Mouse (Mus musculus): ENCODE measurements around the gene Faf1. TPM values are rescaled to one million over a fixed set of nuclear protein-coding genes. Genes with fewer than 3 reads are reported as not detected.

Gene Faf1
- polyA plus RNA-seq, 1 experiment from 2014 or later: 20.8 TPM

- Histone ChIP-seq H3K9ac (ENCODE audit: low read length) (no peak overlapping the region), H3K27me3 (ENCODE audit: control insufficient read depth, insufficient read depth, low read length) (no peaks in the 10 kb centered on the region), H3K9me3 (ENCODE audit: control insufficient read depth, low read length) (no peaks in the 10 kb centered on the region), H3K4me1 (replicated peaks; ENCODE audit: control insufficient read depth, insufficient read depth) (no peaks in the 10 kb centered on the region), H3K36me3 (ENCODE audit: control insufficient read depth, insufficient read depth, low read length) (no peaks in the 10 kb centered on the region), H3K4me2 (replicated peaks; ENCODE audit: low read depth) (no peak overlapping the region), H3K4me3 (ENCODE audit: low read depth, low read length) (no peak overlapping the region), H3K27ac (replicated peaks) (no peak overlapping the region)
- 64% methylated on average over 2 of the region's 2 CpGs for WGBS
- ATAC-seq (ENCODE audit: low FRiP score, low TSS enrichment): no peak
- DNase-seq (ENCODE audit: low spot score): no peak
- TF ChIP-seq EP300 (optimal IDR thresholded peaks at IDR 0.05) (no peak), CTCF (IDR thresholded peaks at IDR 0.05; ENCODE audit: low read depth) (no peak)
Observed at GRCm38 (mm10) chr4:109793072-109793471, 116.7 kb downstream of the Faf1 start.

GRCm38 (mm10) chr4:109797511-109798182 lies 121.3 kb downstream of the Faf1 start:
- 62% methylated on average over 10 of the region's 10 CpGs for WGBS
- no peaks in the 10 kb centered on the region for H3K9me3 ChIP-seq (ENCODE audit: control insufficient read depth, low read length)
- H3K9ac ChIP-seq (ENCODE audit: low read length): no peak overlapping the region
- H3K4me1 ChIP-seq (replicated peaks; ENCODE audit: control insufficient read depth, insufficient read depth): no peaks in the 10 kb centered on the region
- H3K36me3 ChIP-seq (ENCODE audit: control insufficient read depth, insufficient read depth, low read length): no peaks in the 10 kb centered on the region
- H3K27me3 ChIP-seq (ENCODE audit: control insufficient read depth, insufficient read depth, low read length): no peaks in the 10 kb centered on the region
- H3K4me2 ChIP-seq (replicated peaks; ENCODE audit: low read depth): no peak overlapping the region
- ATAC-seq (ENCODE audit: low FRiP score, low TSS enrichment) (no peak), DNase-seq (ENCODE audit: low spot score) (no peak)
- H3K4me3 ChIP-seq (ENCODE audit: low read depth, low read length): no peak overlapping the region
- H3K27ac ChIP-seq (replicated peaks): no peak overlapping the region
- TF ChIP-seq CTCF (IDR thresholded peaks at IDR 0.05; ENCODE audit: low read depth) (no peak), EP300 (optimal IDR thresholded peaks at IDR 0.05) (no peak)

- no peak overlapping the region for H3K4me2 ChIP-seq (replicated peaks; ENCODE audit: low read depth)
- no peak overlapping the region for H3K9ac ChIP-seq (ENCODE audit: low read length)
- no peaks in the 10 kb centered on the region for H3K27me3 ChIP-seq (ENCODE audit: control insufficient read depth, insufficient read depth, low read length)
- ATAC-seq (ENCODE audit: low FRiP score, low TSS enrichment) (no peak), DNase-seq (ENCODE audit: low spot score) (no peak)
- H3K27ac ChIP-seq (replicated peaks): no peak overlapping the region
- H3K4me3 ChIP-seq (ENCODE audit: low read depth, low read length): no peak overlapping the region
- H3K36me3 ChIP-seq (ENCODE audit: control insufficient read depth, insufficient read depth, low read length): no peaks in the 10 kb centered on the region
- WGBS: 50% methylated on average over 5 of the region's 5 CpGs
- no peaks in the 10 kb centered on the region for H3K4me1 ChIP-seq (replicated peaks; ENCODE audit: control insufficient read depth, insufficient read depth)
- no peaks in the 10 kb centered on the region for H3K9me3 ChIP-seq (ENCODE audit: control insufficient read depth, low read length)
- TF ChIP-seq EP300 (optimal IDR thresholded peaks at IDR 0.05): no peak
- TF ChIP-seq CTCF (IDR thresholded peaks at IDR 0.05; ENCODE audit: low read depth): no peak
Observed at GRCm38 (mm10) chr4:109806408-109806807, 130.0 kb downstream of the Faf1 start.

GRCm38 (mm10) chr4:109815161-109815560 lies 138.8 kb downstream of the Faf1 start:
- DNase-seq (ENCODE audit: low spot score): no peak
- H3K27me3 ChIP-seq (ENCODE audit: control insufficient read depth, insufficient read depth, low read length): no peaks in the 10 kb centered on the region

GRCm38 (mm10) chr4:109815592-109815991 lies 139.2 kb downstream of the Faf1 start:
- no peak overlapping the region for H3K27ac ChIP-seq (replicated peaks)
- ATAC-seq (ENCODE audit: low FRiP score, low TSS enrichment): no peak
- H3K4me1 ChIP-seq (replicated peaks; ENCODE audit: control insufficient read depth, insufficient read depth): no peaks in the 10 kb centered on the region
- H3K27me3 ChIP-seq (ENCODE audit: control insufficient read depth, insufficient read depth, low read length): no peaks in the 10 kb centered on the region
- no peak overlapping the region for H3K9ac ChIP-seq (ENCODE audit: low read length)
- TF ChIP-seq EP300 (optimal IDR thresholded peaks at IDR 0.05): no peak
- TF ChIP-seq CTCF (IDR thresholded peaks at IDR 0.05; ENCODE audit: low read depth): no peak
- no peak overlapping the region for H3K4me3 ChIP-seq (ENCODE audit: low read depth, low read length)
- 60% methylated on average over 1 of the region's 1 CpGs for WGBS
- H3K36me3 ChIP-seq (ENCODE audit: control insufficient read depth, insufficient read depth, low read length): no peaks in the 10 kb centered on the region
- no peaks in the 10 kb centered on the region for H3K9me3 ChIP-seq (ENCODE audit: control insufficient read depth, low read length)
- no peak overlapping the region for H3K4me2 ChIP-seq (replicated peaks; ENCODE audit: low read depth)
- no peak for DNase-seq (ENCODE audit: low spot score)

More at GRCm38 (mm10) chr4:109815161-109815560, 138.8 kb downstream of the Faf1 start:
- no peak overlapping the region for H3K4me2 ChIP-seq (replicated peaks; ENCODE audit: low read depth)
- no peak overlapping the region for H3K27ac ChIP-seq (replicated peaks)
- H3K36me3 ChIP-seq (ENCODE audit: control insufficient read depth, insufficient read depth, low read length): no peaks in the 10 kb centered on the region
- no peak overlapping the region for H3K4me3 ChIP-seq (ENCODE audit: low read depth, low read length)
- no peaks in the 10 kb centered on the region for H3K9me3 ChIP-seq (ENCODE audit: control insufficient read depth, low read length)
- H3K4me1 ChIP-seq (replicated peaks; ENCODE audit: control insufficient read depth, insufficient read depth): no peaks in the 10 kb centered on the region
- WGBS: 82% methylated on average over 1 of the region's 1 CpGs
- TF ChIP-seq CTCF (IDR thresholded peaks at IDR 0.05; ENCODE audit: low read depth): no peak
- no peak for TF ChIP-seq EP300 (optimal IDR thresholded peaks at IDR 0.05)
- no peak overlapping the region for H3K9ac ChIP-seq (ENCODE audit: low read length)
- ATAC-seq (ENCODE audit: low FRiP score, low TSS enrichment): no peak

GRCm38 (mm10) chr4:109819455-109819854 lies 143.1 kb downstream of the Faf1 start:
- Histone ChIP-seq H3K27me3 (ENCODE audit: control insufficient read depth, insufficient read depth, low read length) (no peaks in the 10 kb centered on the region), H3K4me2 (replicated peaks; ENCODE audit: low read depth) (no peak overlapping the region), H3K27ac (replicated peaks) (no peak overlapping the region), H3K36me3 (ENCODE audit: control insufficient read depth, insufficient read depth, low read length) (no peaks in the 10 kb centered on the region), H3K9ac (ENCODE audit: low read length) (no peak overlapping the region), H3K9me3 (ENCODE audit: control insufficient read depth, low read length) (no peaks in the 10 kb centered on the region), H3K4me1 (replicated peaks; ENCODE audit: control insufficient read depth, insufficient read depth) (no peaks in the 10 kb centered on the region), H3K4me3 (ENCODE audit: low read depth, low read length) (no peak overlapping the region)
- TF ChIP-seq CTCF (IDR thresholded peaks at IDR 0.05; ENCODE audit: low read depth) (peak; percentile 54), EP300 (optimal IDR thresholded peaks at IDR 0.05) (no peak)
- DNase-seq (ENCODE audit: low spot score) (no peak), ATAC-seq (ENCODE audit: low FRiP score, low TSS enrichment) (no peak)
